Mouse (Mus musculus): ENCODE measurements around the gene Ccdc148.
A peak's percentile ranks its signal among the peaks of the same experiment; 100 is the strongest.

Ccdc148 gene

GRCm38 (mm10) chr2:58912339-58912738 is 248.1 kb downstream of the Ccdc148 start:
- DNase-seq (ENCODE audit: low spot score) = no peak

- DNase-seq (ENCODE audit: low spot score) = no peak
Measured at GRCm38 (mm10) chr2:58906814-58907516, 253.5 kb downstream of the Ccdc148 start.

GRCm38 (mm10) chr2:58905057-58905456 is 255.4 kb downstream of the Ccdc148 start:
- peak; percentile 10 for DNase-seq (ENCODE audit: low spot score)

GRCm38 (mm10) chr2:58879876-58880275 is 280.6 kb downstream of the Ccdc148 start:
- DNase-seq (ENCODE audit: low spot score) = no peak

GRCm38 (mm10) chr2:58859134-58859533 is 301.3 kb downstream of the Ccdc148 start, which contains the start of gene Gm11099:
TSS of gene Gm11099 (plus strand) at chr2:58859434.
- no peak for DNase-seq (ENCODE audit: low spot score)

- DNase-seq (ENCODE audit: low spot score) = no peak
Measured at GRCm38 (mm10) chr2:58844499-58844898, 316.0 kb downstream of the Ccdc148 start.

GRCm38 (mm10) chr2:58842443-58842842 is 318.0 kb downstream of the Ccdc148 start:
- no peak for DNase-seq (ENCODE audit: low spot score)

GRCm38 (mm10) chr2:58841021-58841420 is 319.5 kb downstream of the Ccdc148 start:
- DNase-seq (ENCODE audit: low spot score) = no peak

- DNase-seq (ENCODE audit: low spot score) = no peak
Measured at GRCm38 (mm10) chr2:58832253-58832980, 328.1 kb downstream of the Ccdc148 start.

- peak; percentile 23 for DNase-seq (ENCODE audit: low spot score)
Measured at GRCm38 (mm10) chr2:58829981-58830742, 330.3 kb downstream of the Ccdc148 start.

GRCm38 (mm10) chr2:58828910-58829600 is 331.4 kb downstream of the Ccdc148 start:
- no peak for DNase-seq (ENCODE audit: low spot score)

- no peak for DNase-seq (ENCODE audit: low spot score)
Measured at GRCm38 (mm10) chr2:58812941-58813340, 347.5 kb downstream of the Ccdc148 start.

- no peak for DNase-seq (ENCODE audit: low spot score)
Measured at GRCm38 (mm10) chr2:58799623-58800022, 360.9 kb downstream of the Ccdc148 start.

GRCm38 (mm10) chr2:58799126-58799525 is 361.4 kb downstream of the Ccdc148 start:
- DNase-seq (ENCODE audit: low spot score) = no peak

GRCm38 (mm10) chr2:58797506-58797905 is 363.0 kb downstream of the Ccdc148 start:
- DNase-seq (ENCODE audit: low spot score) = no peak

- DNase-seq (ENCODE audit: low spot score) = no peak
Measured at GRCm38 (mm10) chr2:58795432-58795831, 365.1 kb downstream of the Ccdc148 start.

- no peak for DNase-seq (ENCODE audit: low spot score)
Measured at GRCm38 (mm10) chr2:58794489-58794888, 366.0 kb downstream of the Ccdc148 start.

GRCm38 (mm10) chr2:58790361-58790760 is 370.1 kb downstream of the Ccdc148 start:
- DNase-seq (ENCODE audit: low spot score) = no peak

- DNase-seq (ENCODE audit: low spot score) = no peak
Measured at GRCm38 (mm10) chr2:58789934-58790333, 370.5 kb downstream of the Ccdc148 start.

GRCm38 (mm10) chr2:58787360-58787759 is 373.1 kb downstream of the Ccdc148 start:
- DNase-seq (ENCODE audit: low spot score) = no peak

GRCm38 (mm10) chr2:58786681-58787080 is 373.8 kb downstream of the Ccdc148 start:
- peak; percentile 58 for DNase-seq (ENCODE audit: low spot score)

- DNase-seq (ENCODE audit: low spot score) = no peak
Measured at GRCm38 (mm10) chr2:58786177-58786576, 374.3 kb downstream of the Ccdc148 start.
